Mouse (Mus musculus): ENCODE measurements at regions not wholly inside any gene's neighbourhood (a gene's known extent, or its start where the extent isn't known, plus 50 kb on each side); places are given as distances from the start of the nearest gene placed in this dataset.

- no peak for DNase-seq
Measured at GRCm38 (mm10) chr4:105972736-105973135, 183.1 kb downstream of the Gm12728 start.

- no peak for DNase-seq
Measured at GRCm38 (mm10) chr4:105973769-105974397, 184.2 kb downstream of the Gm12728 start.

GRCm38 (mm10) chr4:105974948-105975347 is 185.3 kb downstream of the Gm12728 start:
- no peak for DNase-seq

- DNase-seq: no peak
Measured at GRCm38 (mm10) chr4:105979048-105979447, 189.4 kb downstream of the Gm12728 start.

- DNase-seq: no peak
Measured at GRCm38 (mm10) chr4:105983018-105983417, 193.3 kb downstream of the Gm12728 start.

- DNase-seq: no peak
Measured at GRCm38 (mm10) chr4:105987963-105988602, 198.4 kb downstream of the Gm12728 start.

GRCm38 (mm10) chr4:105992581-105993127 is 203.0 kb downstream of the Gm12728 start:
- DNase-seq: no peak

GRCm38 (mm10) chr4:105994390-105994798 is 204.7 kb downstream of the Gm12728 start:
- no peak for DNase-seq

- no peak for DNase-seq
Measured at GRCm38 (mm10) chr4:105996060-105996459, 206.4 kb downstream of the Gm12728 start.

- DNase-seq: no peak
Measured at GRCm38 (mm10) chr4:105996893-105997630, 207.4 kb downstream of the Gm12728 start.

- DNase-seq: no peak
Measured at GRCm38 (mm10) chr4:106002516-106002915, 212.8 kb downstream of the Gm12728 start.

GRCm38 (mm10) chr4:106005936-106006335 is 216.3 kb downstream of the Gm12728 start:
- DNase-seq: no peak

GRCm38 (mm10) chr4:106007334-106008190 is 217.9 kb downstream of the Gm12728 start:
- DNase-seq: no peak

GRCm38 (mm10) chr4:106017065-106017646 is 227.5 kb downstream of the Gm12728 start:
- no peak for DNase-seq

- no peak for DNase-seq
Measured at GRCm38 (mm10) chr4:106018936-106019335, 229.3 kb downstream of the Gm12728 start.

- DNase-seq: no peak
Measured at GRCm38 (mm10) chr4:106020338-106020737, 230.7 kb downstream of the Gm12728 start.

- no peak for DNase-seq
Measured at GRCm38 (mm10) chr4:106024591-106024990, 234.9 kb downstream of the Gm12728 start.

- DNase-seq: no peak
Measured at GRCm38 (mm10) chr4:106025966-106026637, 236.4 kb downstream of the Gm12728 start.

- DNase-seq: no peak
Measured at GRCm38 (mm10) chr4:106040376-106040775, 250.7 kb downstream of the Gm12728 start.

- no peak for DNase-seq
Measured at GRCm38 (mm10) chr4:106042456-106042855, 252.8 kb downstream of the Gm12728 start.

- DNase-seq: no peak
Measured at GRCm38 (mm10) chr4:106043661-106044060, 254.0 kb downstream of the Gm12728 start.

- DNase-seq: no peak
Measured at GRCm38 (mm10) chr4:106048053-106048452, 258.4 kb downstream of the Gm12728 start.

All from thymus, postnatal 25 days (tissue).